Mouse (Mus musculus) layer of hippocampus, adult 9-10 months (tissue): ENCODE results near the gene Pard3.

Experiments used
- DNase-seq: peaks from one replicate; pipeline ENCODE4 v3.0.0; 2022; ENCODE audit warnings: low spot score

The Pard3 gene

GRCm38 (mm10) chr8:127501756-127502155, 438.1 kb downstream of the Pard3 start:
- no peak for DNase-seq

- no peak for DNase-seq
Observed at GRCm38 (mm10) chr8:127505286-127505685, 441.6 kb downstream of the Pard3 start.

- DNase-seq: no peak
Observed at GRCm38 (mm10) chr8:127506336-127506735, 442.6 kb downstream of the Pard3 start.

GRCm38 (mm10) chr8:127511341-127511740, 447.6 kb downstream of the Pard3 start:
- no peak for DNase-seq

- DNase-seq: no peak
Observed at GRCm38 (mm10) chr8:127512001-127512573, 448.4 kb downstream of the Pard3 start.

GRCm38 (mm10) chr8:127512580-127512979, 448.9 kb downstream of the Pard3 start:
- DNase-seq: no peak

- DNase-seq: no peak
Observed at GRCm38 (mm10) chr8:127514810-127515735, 451.4 kb downstream of the Pard3 start.

- no peak for DNase-seq
Observed at GRCm38 (mm10) chr8:127516043-127516442, 452.4 kb downstream of the Pard3 start.

- DNase-seq: no peak
Observed at GRCm38 (mm10) chr8:127525673-127526072, 462.0 kb downstream of the Pard3 start.

- DNase-seq: no peak
Observed at GRCm38 (mm10) chr8:127528315-127528714, 464.6 kb downstream of the Pard3 start.

- no peak for DNase-seq
Observed at GRCm38 (mm10) chr8:127529746-127530145, 466.1 kb downstream of the Pard3 start.

GRCm38 (mm10) chr8:127531866-127532265, 468.2 kb downstream of the Pard3 start:
- no peak for DNase-seq

GRCm38 (mm10) chr8:127534789-127535188, 471.1 kb downstream of the Pard3 start:
- DNase-seq: no peak

GRCm38 (mm10) chr8:127535192-127535845, 471.6 kb downstream of the Pard3 start:
- DNase-seq: no peak

- no peak for DNase-seq
Observed at GRCm38 (mm10) chr8:127535846-127536220, 472.1 kb downstream of the Pard3 start.

- DNase-seq: no peak
Observed at GRCm38 (mm10) chr8:127539803-127540202, 476.1 kb downstream of the Pard3 start.

GRCm38 (mm10) chr8:127540273-127540672, 476.6 kb downstream of the Pard3 start:
- DNase-seq: no peak

GRCm38 (mm10) chr8:127542162-127542561, 478.5 kb downstream of the Pard3 start:
- no peak for DNase-seq

GRCm38 (mm10) chr8:127543676-127544075, 480.0 kb downstream of the Pard3 start:
- no peak for DNase-seq

- no peak for DNase-seq
Observed at GRCm38 (mm10) chr8:127546161-127546560, 482.5 kb downstream of the Pard3 start.

- no peak for DNase-seq
Observed at GRCm38 (mm10) chr8:127550928-127551327, 487.2 kb downstream of the Pard3 start.

- DNase-seq: no peak
Observed at GRCm38 (mm10) chr8:127552161-127552595, 488.5 kb downstream of the Pard3 start.

GRCm38 (mm10) chr8:127552836-127553235, 489.1 kb downstream of the Pard3 start:
- no peak for DNase-seq
